Mouse (Mus musculus): ENCODE measurements around the gene Nudt22.

DNA sequence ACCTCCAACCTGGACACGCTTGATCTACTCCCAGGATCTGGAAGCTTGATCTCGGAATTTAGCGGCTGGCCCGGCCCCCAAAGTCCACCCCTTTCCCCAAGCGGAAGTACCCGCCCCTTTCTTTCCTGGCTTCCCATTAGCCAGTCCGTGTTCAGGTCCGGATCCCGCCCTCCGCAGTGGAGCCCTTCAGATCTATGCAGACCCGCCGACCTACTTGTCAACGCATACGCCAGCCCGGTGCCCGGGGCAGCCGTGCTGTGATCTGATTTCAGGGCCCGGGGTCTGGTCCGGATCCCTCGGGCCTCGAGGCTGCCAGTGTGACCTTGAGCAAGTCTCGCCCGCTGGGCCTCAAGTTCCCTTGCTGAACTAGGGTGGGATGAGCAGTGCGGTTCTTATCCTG lies at the start of gene Nudt22, which contains the start of gene Trpt1:
- TF ChIP-seq MAX (IDR thresholded peaks at IDR 0.05) (no peak), CTCF (IDR thresholded peaks at IDR 0.05; ENCODE audit: control insufficient read depth, insufficient read depth, insufficient read length) (no peak), MYOD1 (IDR thresholded peaks at IDR 0.05; ENCODE audit: control insufficient read depth, insufficient read length, low read depth) (no peak), MYOG (IDR thresholded peaks at IDR 0.05; ENCODE audit: control insufficient read depth, extremely low read depth, insufficient read length) (no peak), USF1 (IDR thresholded peaks at IDR 0.05; ENCODE audit: low read depth) (no peak), CEBPB (IDR thresholded peaks at IDR 0.05; ENCODE audit: low read depth) (no peak)

Measured in C2C12 (cell line).